Mouse (Mus musculus) right cerebral cortex, postnatal 4 days (tissue): ENCODE measurements at regions not wholly inside any gene's neighbourhood (a gene's known extent, or its start where the extent isn't known, plus 50 kb on each side); places are given as distances from the start of the nearest gene placed in this dataset.
A peak's percentile ranks its signal among the peaks of the same experiment; 100 is the strongest.

ENCODE experiments used
- DNase-seq: peaks from one replicate; pipeline ENCODE4 v3.0.0-alpha.2; 2022

DNA sequence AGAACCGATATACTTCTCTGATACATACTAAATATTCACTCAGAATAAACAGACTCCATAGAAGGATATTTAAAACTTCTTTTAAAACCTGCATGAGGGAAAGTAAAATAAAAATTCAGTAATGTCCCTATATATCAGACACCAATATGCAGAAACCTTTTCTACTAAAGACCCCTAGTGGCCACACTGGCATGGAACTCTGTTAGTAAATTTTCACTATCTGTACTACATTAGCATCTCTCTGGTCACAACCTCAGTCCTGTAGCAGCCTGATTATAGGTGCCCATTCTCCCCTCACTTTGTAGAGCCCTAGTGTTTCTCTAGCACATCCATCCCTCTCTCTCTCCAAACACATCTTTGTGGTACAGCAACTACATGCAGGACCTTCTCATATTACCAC is 970.3 kb downstream of the Cdh11 start:
- DNase-seq, result no peak

GRCm38 (mm10) chr8:101803561-101803960 is 981.9 kb downstream of the Cdh11 start:
- DNase-seq, result peak; percentile 37

GRCm38 (mm10) chr8:101802119-101802518 is 983.3 kb downstream of the Cdh11 start:
- DNase-seq, result no peak

DNA sequence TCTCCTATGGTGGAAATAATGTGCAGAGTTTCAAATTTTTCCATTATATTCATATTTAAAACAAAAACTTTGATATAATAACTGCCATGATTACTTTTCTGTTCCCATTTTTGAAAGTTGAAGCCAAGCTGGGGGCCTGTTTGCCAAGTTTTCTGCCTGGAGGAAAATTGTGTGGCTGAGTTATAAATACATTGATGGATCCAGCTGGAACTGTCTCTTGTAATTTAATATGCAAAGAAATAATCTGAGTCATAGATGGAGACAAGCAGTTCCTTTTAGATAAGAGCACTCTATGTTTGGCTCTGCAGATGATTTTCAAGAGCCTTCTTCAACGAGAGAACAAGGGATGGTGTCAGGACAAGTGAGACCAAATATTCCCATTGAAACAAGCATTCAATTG is 994.7 kb downstream of the Cdh11 start:
- DNase-seq, result no peak

GRCm38 (mm10) chr8:101786876-101787275 is 998.6 kb downstream of the Cdh11 start:
- DNase-seq, result no peak

GRCm38 (mm10) chr8:101782556-101782955 is 1002.9 kb downstream of the Cdh11 start:
- no peak for DNase-seq

DNA sequence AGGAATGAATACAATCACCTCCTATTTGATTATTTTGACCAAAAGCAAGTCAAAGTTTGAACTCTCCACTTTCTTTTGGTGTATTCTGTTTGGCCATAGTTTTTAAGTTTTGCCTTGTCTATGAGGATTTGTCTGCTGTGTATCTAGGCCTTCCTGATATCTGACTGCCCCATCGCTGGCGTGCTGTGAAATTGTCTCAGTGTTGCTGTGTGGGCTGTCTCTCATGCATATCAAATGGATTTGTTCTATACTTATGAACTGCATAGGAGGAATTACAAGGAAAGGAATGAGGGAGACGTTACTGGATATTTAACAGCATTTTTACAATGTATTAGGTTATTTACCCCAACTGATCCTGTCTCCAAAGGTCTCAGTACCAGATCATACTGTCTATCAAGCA is 1003.5 kb downstream of the Cdh11 start:
- DNase-seq, result no peak

DNA sequence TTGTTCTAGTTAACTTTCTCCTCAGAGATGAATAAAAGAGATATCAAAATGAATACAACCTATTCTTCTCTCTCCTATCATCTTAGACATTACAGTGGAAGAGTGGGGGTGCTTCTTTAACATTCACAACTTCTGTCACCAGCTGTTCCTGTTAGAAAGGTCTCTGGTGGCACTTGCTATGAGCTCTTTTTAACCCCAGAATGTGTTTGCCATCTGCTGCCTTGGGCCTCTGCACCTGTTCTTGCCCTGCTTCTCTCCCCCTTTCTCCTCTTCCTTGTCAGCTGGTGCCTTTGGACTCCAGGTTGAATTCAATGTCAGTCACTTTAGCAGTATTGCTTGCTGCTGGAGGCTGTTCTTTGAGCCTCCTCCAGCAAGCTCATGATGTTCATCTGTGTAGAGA is 1005.5 kb downstream of the Cdh11 start:
- no peak for DNase-seq

DNA sequence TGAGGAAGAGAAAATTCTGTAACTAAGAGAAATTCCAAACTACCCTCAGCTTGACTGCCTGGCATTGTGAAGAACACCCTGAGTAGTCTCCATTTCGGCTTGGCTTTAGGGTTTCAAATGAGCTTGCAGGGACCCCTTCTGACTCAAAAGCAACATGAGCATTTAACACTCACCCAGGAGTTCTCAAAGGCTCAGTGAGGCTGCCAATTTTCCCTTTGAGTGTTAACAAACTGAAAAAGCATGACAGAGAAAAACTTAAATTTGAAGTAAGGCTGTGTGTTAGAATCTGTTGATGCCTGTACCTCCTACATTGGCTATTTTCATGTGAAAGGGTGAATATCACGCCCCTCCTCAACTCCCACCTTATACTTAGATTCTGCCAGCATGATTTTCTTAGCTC is 1017.9 kb downstream of the Cdh11 start:
- no peak for DNase-seq
